Mouse (Mus musculus): ENCODE measurements at regions not wholly inside any gene's neighbourhood (a gene's known extent, or its start where the extent isn't known, plus 50 kb on each side); places are given as distances from the start of the nearest gene placed in this dataset.

DNA sequence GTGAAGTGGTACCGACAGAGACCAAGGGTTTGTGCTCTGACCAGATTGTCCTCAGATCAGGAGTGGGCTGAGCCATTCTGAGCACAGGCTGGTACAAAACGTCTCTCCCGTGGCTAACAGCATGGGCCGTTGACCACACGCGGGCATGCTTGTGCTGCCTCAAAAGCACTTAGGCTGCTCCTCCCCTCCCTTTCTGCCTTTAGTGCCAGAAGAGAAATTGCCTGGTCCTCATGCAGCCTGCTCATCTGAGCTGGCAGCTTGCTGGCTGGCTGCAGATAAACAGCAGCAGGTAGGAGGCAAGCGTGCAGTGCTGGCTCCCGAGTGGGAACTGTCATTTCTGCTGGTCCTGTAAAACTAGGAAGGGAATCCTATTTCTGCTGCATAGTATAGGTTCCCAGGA, 267.1 kb downstream of the Gadd45g start:
- TF ChIP-seq USF1 (IDR thresholded peaks at IDR 0.05; ENCODE audit: low read depth, low read length) (no peak), MAX (IDR thresholded peaks at IDR 0.05; ENCODE audit: low read length) (no peak), MYC (IDR thresholded peaks at IDR 0.05; ENCODE audit: low read depth, low read length) (no peak), NRF1 (IDR thresholded peaks at IDR 0.05; ENCODE audit: insufficient read depth, low read depth, low read length, poor library complexity, severe bottlenecking) (no peak), USF2 (IDR thresholded peaks at IDR 0.05; ENCODE audit: borderline replicate concordance in 1 of 2, insufficient read depth in 1 of 2, low read depth in 1 of 2, low read length in 2 of 2) (no peak), JUND (IDR thresholded peaks at IDR 0.05; ENCODE audit: low read depth, low read length) (no peak), POLR2AphosphoS5 (IDR thresholded peaks at IDR 0.05; ENCODE audit: borderline replicate concordance, low read depth, low read length) (no peak), MYB (IDR thresholded peaks at IDR 0.05; ENCODE audit: low read depth, low read length) (no peak), CHD2 (IDR thresholded peaks at IDR 0.05; ENCODE audit: low read length) (no peak), RAD21 (IDR thresholded peaks at IDR 0.05; ENCODE audit: low read depth, low read length) (no peak), E2F4 (IDR thresholded peaks at IDR 0.05; ENCODE audit: borderline replicate concordance, low read depth, low read length) (no peak), NELFE (IDR thresholded peaks at IDR 0.05; ENCODE audit: low read depth, low read length) (no peak), ETS1 (IDR thresholded peaks at IDR 0.05; ENCODE audit: low read depth, low read length) (no peak), POLR2AphosphoS2 (IDR thresholded peaks at IDR 0.05; ENCODE audit: low read length) (no peak), CTCF (IDR thresholded peaks at IDR 0.05 in 2 of 3, conservative IDR thresholded peaks at IDR 0.05 in 1 of 3; ENCODE audit: control insufficient read depth in 1 of 3, insufficient read depth in 1 of 3, low read depth in 2 of 3, low read length in 3 of 3, poor library complexity in 1 of 3, severe bottlenecking in 1 of 3) (no peak), MEF2A (IDR thresholded peaks at IDR 0.05; ENCODE audit: extremely low read depth, insufficient replicate concordance, low read depth, low read length, poor library complexity, severe bottlenecking) (no peak), UBTF (IDR thresholded peaks at IDR 0.05; ENCODE audit: borderline replicate concordance, insufficient read depth, low read depth, low read length) (no peak)
- Histone ChIP-seq H3K9me3 (replicated peaks; ENCODE audit: insufficient read depth, low read length) (no peaks in the 10 kb centered on the region), H3K4me1 (ENCODE audit: control insufficient read depth in 1 of 2, insufficient read depth in 2 of 2, low read length in 2 of 2) (no peaks in the 10 kb centered on the region), H3K4me3 (ENCODE audit: control insufficient read depth in 1 of 2, insufficient read depth in 1 of 2, low read depth in 2 of 2, low read length in 2 of 2) (no peak overlapping the region), H3K27me3 (ENCODE audit: control insufficient read depth in 1 of 2, insufficient read depth in 2 of 2, low read length in 2 of 2) (no peaks in the 10 kb centered on the region), H3K36me3 (ENCODE audit: control insufficient read depth in 1 of 2, insufficient read depth in 2 of 2, low read length in 2 of 2) (no peaks in the 10 kb centered on the region), H3K79me2 (ENCODE audit: control insufficient read depth, insufficient read depth, low read length, poor library complexity) (no peaks in the 10 kb centered on the region), H3K9ac (ENCODE audit: control insufficient read depth, low read depth, low read length, poor library complexity, severe bottlenecking) (no peak overlapping the region), H3K27ac (ENCODE audit: control insufficient read depth, low read depth, low read length) (no peak overlapping the region)
- no peak for DNase-seq (ENCODE audit: low read depth, low spot score)

DNA sequence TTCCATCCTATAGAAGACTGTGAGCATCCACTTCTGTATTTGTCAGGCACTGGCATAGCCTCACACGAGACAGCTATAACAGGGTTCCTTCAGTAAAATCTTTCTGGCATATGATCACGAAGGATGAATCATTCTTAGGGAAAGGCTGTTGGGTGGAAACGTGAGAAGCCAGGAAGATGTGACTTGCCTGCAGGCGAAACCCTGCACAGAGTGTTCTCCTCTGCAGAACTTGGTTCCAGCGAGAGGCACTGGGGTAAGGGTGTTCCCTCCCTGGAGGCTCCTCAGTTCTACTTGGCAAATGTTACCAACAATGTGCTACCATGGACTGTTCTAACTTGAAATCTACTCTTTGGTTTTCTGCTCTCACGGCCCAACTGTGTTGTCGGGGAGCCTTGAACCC, 268.0 kb downstream of the Gadd45g start:
- DNase-seq (ENCODE audit: low read depth, low spot score), result no peak
- TF ChIP-seq KAT2A (conservative IDR thresholded peaks at IDR 0.05; ENCODE audit: low read depth, low read length), result no peak
- TF ChIP-seq E2F4 (IDR thresholded peaks at IDR 0.05; ENCODE audit: borderline replicate concordance, low read depth, low read length), result no peak
- no peak for TF ChIP-seq HCFC1 (IDR thresholded peaks at IDR 0.05; ENCODE audit: low read depth, low read length)
- H3K27me3 ChIP-seq (ENCODE audit: control insufficient read depth in 1 of 2, insufficient read depth in 2 of 2, low read length in 2 of 2), result no peaks in the 10 kb centered on the region
- no peaks in the 10 kb centered on the region for H3K4me1 ChIP-seq (ENCODE audit: control insufficient read depth in 1 of 2, insufficient read depth in 2 of 2, low read length in 2 of 2)
- no peak overlapping the region for H3K4me3 ChIP-seq (ENCODE audit: control insufficient read depth in 1 of 2, insufficient read depth in 1 of 2, low read depth in 2 of 2, low read length in 2 of 2)
- H3K79me2 ChIP-seq (ENCODE audit: control insufficient read depth, insufficient read depth, low read length, poor library complexity), result no peaks in the 10 kb centered on the region
- no peak overlapping the region for H3K9ac ChIP-seq (ENCODE audit: control insufficient read depth, low read depth, low read length, poor library complexity, severe bottlenecking)
- no peak overlapping the region for H3K27ac ChIP-seq (ENCODE audit: control insufficient read depth, low read depth, low read length)
- no peaks in the 10 kb centered on the region for H3K36me3 ChIP-seq (ENCODE audit: control insufficient read depth in 1 of 2, insufficient read depth in 2 of 2, low read length in 2 of 2)
- no peaks in the 10 kb centered on the region for H3K9me3 ChIP-seq (replicated peaks; ENCODE audit: insufficient read depth, low read length)

All from MEL (cell line).